Mouse (Mus musculus): ENCODE measurements around the gene Slc51b.

Slc51b gene

DNA sequence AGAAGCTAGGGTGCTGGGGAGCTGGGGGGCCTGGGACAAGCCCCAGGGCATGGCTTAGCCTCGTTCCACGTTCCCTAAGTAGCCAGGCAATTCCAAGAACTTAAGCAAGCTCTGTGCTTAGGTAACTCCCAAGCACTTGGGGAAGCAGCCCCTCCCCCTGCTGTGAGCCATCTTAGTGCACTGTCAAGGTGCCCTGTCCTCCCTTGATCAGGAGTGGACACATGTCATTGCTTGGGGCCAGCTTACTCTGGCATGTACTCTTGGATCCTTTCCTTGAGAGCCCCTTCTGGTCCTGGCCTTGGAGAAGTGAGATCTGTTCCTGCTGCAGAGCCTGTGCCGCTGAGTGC is 40.0 kb downstream of the Slc51b start:
- in situ Hi-C loops (cut with MboI; ENCODE audit: low pct_unique_long_range_greater_than_20kb in 1 of 2, low sequenced_read_pairs in 2 of 2, unreplicated experiment in 1 of 2), result no loop called here

DNA sequence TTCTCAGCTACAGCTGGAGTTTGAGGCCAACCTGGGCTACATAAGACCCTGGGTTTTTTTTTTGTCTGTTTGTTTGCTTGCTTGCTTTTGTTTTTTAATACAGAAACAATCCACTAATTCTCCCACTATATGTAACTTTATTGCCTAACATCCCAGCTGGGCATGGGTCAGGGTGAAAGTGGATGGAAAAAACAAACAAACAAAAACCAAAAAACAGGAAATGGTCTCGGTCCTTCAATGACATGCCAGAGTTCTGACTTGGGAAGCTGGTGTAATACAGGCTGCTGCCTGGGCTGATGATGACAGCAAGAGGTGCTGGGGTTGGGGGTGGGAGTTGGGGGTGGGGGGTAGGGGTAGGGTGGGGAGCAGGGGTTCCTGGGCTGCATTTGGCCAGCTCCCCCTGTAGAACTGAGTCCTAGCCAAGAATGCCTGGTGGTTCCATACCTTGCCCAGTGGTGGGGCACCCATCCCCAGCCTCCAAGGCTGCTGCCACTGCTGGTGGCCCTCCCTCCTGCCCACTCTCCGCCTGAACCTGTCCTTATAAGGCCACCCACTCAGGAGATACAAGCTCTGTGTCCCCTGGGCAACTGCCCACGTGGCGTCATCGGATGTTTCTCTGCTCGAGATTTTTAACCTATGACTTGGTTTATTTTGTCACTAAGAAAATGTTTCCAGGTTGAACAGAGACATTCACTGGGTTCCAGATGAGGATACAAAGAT is 40.6 kb downstream of the Slc51b start:
- in situ Hi-C loops (cut with MboI; ENCODE audit: low pct_unique_long_range_greater_than_20kb in 1 of 2, low sequenced_read_pairs in 2 of 2, unreplicated experiment in 1 of 2), result no loop called here

DNA sequence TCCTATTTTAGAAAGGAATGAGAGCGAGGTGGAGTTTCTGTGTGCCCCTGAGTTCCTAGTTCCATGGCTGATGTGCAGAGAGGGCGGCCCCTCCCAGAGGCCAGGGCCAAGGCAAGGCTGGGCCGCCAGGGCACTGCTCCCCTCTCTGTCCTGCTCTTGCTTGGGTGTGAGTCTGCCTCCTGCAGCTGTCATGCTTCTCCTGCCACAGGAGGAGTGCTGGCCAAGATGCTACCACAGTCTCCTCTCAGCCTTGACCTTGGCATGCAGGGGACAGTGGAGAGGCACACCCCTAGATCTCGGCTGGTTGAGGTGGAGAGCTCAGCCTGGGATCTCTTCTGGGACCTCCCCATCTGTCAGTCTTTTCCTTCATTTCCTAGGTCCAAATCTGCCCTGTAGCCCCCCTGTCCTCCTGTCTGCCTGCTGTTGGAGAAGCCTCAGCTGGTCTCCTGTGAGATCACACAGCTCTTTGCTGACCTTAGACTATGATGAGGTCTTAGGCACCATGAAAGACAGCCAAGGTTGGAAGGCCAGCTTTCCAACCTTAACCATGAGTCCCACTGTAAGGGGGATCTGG is 41.7 kb downstream of the Slc51b start:
- in situ Hi-C loops (cut with MboI; ENCODE audit: low pct_unique_long_range_greater_than_20kb in 1 of 2, low sequenced_read_pairs in 2 of 2, unreplicated experiment in 1 of 2), result no loop called here

DNA sequence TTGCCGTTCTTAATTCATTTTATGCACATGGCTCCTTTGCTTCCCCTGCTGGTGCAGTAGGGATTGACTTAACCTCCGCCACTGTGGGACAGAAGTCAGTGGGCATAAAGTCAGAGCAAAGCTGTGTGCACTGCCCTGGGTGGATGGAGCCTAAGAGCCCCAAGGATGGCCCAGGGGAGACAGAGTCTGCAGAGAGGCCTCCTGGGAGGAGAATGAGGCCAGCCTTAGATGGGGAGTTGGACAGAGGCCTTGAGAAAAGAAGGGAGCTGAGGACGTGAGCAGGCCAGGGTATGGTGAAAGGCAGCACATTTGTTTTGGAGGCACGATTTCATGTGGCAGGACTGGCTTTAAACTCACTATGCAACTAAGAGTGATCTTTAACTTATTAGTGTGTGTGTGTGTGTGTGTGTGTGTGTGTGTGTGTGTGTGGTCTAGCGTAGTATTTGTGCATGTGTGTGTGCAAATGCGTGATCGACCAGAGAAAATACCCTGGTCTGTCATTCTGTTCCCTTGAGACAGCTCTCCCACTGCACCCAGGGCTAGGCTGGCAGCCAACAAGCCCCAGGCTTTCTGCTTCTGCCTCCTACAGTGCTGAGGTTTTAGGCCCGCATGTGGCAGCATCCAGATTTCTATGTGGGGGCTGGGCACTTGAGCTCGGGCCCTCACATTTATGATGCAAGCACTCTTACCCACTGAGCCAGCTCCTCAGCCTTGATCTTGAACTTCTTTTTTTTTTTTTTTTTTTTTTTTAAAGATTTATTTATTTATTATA is 47.4 kb downstream of the Slc51b start:
- in situ Hi-C loops (cut with MboI; ENCODE audit: low pct_unique_long_range_greater_than_20kb in 1 of 2, low sequenced_read_pairs in 2 of 2, unreplicated experiment in 1 of 2), result no loop called here

DNA sequence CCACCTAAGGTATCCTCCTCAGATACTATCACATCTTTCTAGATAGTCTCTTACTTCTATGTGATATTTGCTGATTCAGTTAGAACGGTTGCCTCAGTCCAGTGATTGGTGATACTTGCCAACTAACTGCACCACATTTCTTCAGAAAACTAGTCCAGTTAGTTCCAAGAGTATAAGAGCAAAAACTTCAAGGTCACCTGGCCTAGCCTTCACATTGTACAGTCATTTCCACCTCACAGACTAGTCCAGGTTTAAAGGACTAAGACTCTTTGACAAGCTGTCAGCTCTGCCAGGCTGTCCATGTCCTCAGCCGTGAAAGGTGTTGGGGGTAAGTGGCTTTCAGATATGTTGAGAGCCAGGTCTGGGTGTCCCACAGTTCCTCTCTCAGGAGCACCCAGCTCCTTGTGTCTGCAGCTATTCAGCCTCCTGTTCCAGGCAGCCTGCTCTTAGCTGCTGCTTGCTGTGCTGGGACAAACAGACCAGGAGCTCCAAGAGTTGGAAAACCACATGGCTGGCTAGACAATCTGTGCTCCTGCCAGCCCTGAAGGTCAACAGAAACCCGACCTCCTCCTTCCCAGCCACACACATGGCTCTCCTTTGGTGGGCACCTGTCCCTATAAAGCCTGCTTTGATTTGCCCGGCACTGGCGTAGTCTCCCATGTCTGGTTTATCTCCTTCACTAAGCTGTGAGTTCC is 48.1 kb downstream of the Slc51b start:
- in situ Hi-C loops (cut with MboI; ENCODE audit: low pct_unique_long_range_greater_than_20kb in 1 of 2, low sequenced_read_pairs in 2 of 2, unreplicated experiment in 1 of 2), result no loop called here

DNA sequence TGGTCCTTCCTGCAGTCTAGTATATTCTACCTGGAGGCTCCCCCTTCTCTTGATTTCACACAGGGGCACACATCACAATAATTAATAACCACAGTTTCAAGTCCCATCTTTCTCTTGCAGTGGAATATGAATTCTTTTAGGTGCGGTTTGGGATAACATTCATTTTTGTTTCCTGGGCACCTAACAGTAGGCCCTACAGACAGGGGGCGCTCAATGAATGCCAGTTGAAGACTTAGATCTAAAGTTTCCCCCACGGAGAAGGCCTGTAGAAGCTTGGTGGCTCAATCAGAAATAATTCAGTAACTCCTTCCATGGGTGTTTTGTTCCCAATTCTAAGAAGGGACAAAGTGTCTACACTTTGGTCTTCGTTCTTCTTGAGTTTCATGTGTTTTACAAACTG is 50.3 kb downstream of the Slc51b start:
- in situ Hi-C loops (cut with MboI; ENCODE audit: low pct_unique_long_range_greater_than_20kb in 1 of 2, low sequenced_read_pairs in 2 of 2, unreplicated experiment in 1 of 2), result no loop called here

DNA sequence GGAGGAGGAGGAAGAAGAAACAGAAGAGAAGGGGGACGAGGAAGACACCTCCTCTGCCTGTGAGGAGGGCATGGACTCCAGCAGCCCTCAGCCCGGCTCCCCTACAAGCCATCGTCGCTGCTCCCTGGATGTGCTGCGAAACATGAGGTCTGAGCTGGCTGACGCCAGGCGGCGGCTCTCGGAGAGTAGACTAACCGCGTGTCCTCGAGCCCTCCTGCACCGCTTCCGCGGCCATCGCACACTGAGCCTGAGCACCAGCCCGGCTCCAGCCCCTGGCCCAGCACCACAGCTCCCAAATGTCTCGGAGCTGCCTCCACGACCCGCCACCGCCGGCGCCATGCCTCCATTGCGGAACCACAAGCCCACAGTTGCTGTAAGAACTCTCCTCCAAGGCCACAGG is 51.0 kb downstream of the Slc51b start:
- in situ Hi-C loops (cut with MboI; ENCODE audit: low pct_unique_long_range_greater_than_20kb in 1 of 2, low sequenced_read_pairs in 2 of 2, unreplicated experiment in 1 of 2), result no loop called here

DNA sequence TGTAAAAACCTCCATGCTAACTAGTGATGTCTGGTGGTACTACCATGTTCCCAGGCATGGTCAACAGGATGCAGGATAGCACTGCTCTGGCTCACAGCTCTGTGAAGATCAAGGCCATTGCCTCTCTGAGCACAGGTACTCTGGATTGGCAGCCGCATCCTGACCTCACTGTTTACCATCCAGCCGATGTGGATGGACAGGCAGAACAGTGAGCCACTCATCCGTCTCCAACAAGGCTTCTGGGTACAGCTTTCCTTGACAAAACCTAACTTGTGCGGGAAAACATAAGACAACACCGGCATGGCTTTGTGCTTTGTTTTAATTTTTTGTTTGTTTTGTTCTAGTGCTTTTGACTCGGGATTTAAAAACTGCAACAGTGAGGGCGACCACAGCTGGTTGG is 57.0 kb downstream of the Slc51b start:
- in situ Hi-C loops (cut with MboI; ENCODE audit: low pct_unique_long_range_greater_than_20kb in 1 of 2, low sequenced_read_pairs in 2 of 2, unreplicated experiment in 1 of 2), result no loop called here

DNA sequence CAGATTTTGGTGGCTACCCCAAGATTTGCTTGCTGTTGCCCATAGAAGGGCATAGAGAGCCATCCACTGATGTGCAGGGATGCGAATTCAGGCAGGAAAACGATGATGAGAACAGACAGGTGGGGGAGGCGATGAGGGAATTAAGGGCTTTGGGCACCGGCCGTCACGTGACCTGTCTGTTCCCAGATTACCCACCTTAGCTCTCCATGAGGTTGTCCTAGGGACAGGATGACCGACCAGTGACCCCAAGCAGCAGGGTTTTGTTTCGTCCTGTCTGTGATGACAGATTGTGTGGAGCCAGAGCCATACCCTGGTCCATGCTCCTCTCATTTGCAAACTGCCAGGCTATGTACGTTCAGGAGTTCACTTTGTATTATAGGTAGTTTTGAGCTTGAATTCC is 59.1 kb downstream of the Slc51b start:
- in situ Hi-C loops (cut with MboI; ENCODE audit: low pct_unique_long_range_greater_than_20kb in 1 of 2, low sequenced_read_pairs in 2 of 2, unreplicated experiment in 1 of 2), result no loop called here
